Mouse (Mus musculus) liver, embryonic 16.5 days (tissue): ENCODE measurements around the gene Klhl22. TPM values are rescaled to one million over a fixed set of nuclear protein-coding genes. Genes with fewer than 3 reads are reported as not detected.

Source experiments
- ATAC-seq: fragments of 200-750 bp; cut with Nextera tagmentation; 2 replicates; pipeline ENCODE4 v1.8.0; 2017; ENCODE audit warnings: low read depth, mild to moderate bottlenecking, moderate number of reproducible peaks, moderate library complexity
- H3K27ac ChIP-seq: fragments of 300-500 bp; sonication (generic); 2 replicates; pipeline ENCODE4 v1.5.1; 2014; ENCODE audit warnings: mild to moderate bottlenecking, low read length
- H3K27me3 ChIP-seq: fragments of 300-500 bp; sonication (generic); 2 replicates; pipeline ENCODE4 v1.6.1; 2014; ENCODE audit warnings: low read depth, low read length, mixed read lengths; ENCODE audit not compliant: control insufficient read depth, insufficient read depth
- H3K36me3 ChIP-seq: fragments of 300-500 bp; sonication (generic); 2 replicates; pipeline ENCODE4 v1.6.1; 2014; ENCODE audit warnings: mild to moderate bottlenecking; ENCODE audit not compliant: control insufficient read depth, insufficient read depth
- H3K4me1 ChIP-seq: fragments of 300-500 bp; sonication (generic); 2 replicates; pipeline ENCODE4 v1.6.1; 2014; ENCODE audit warnings: low read depth, low read length, mixed read lengths; ENCODE audit not compliant: control insufficient read depth
- H3K4me2 ChIP-seq: fragments of 300-500 bp; sonication (generic); 2 replicates; pipeline ENCODE4 v1.6.1; 2014; ENCODE audit warnings: low read depth, low read length, mixed read lengths
- H3K4me3 ChIP-seq: fragments of 300-500 bp; sonication (generic); 2 replicates; pipeline ENCODE4 v1.5.1; 2014; ENCODE audit warnings: low read depth, mild to moderate bottlenecking, low read length
- H3K9ac ChIP-seq: fragments of 300-500 bp; sonication (generic); 2 replicates; pipeline ENCODE4 v1.6.1; 2014; ENCODE audit warnings: low read depth, low read length
- H3K9me3 ChIP-seq: fragments of 300-500 bp; sonication (generic); replicated peaks from 2 replicates; pipeline ENCODE4 v1.6.1; 2016; ENCODE audit warnings: low read length; ENCODE audit not compliant: control insufficient read depth
- WGBS: fragments of 180-500 bp; shearing (Covaris S2); extraction: QIAGEN DNeasy Blood & Tissue Kit; methylation state at CpG from one replicate; pipeline ENCODE4 v1.1.7; 2014; ENCODE audit not compliant: insufficient replicate concordance; 5-methylcytosine and 5-hydroxymethylcytosine counted together
- polyA plus RNA-seq: library from polyadenylated mRNA; unstranded; fragments of >200 nt; fragmentation: Nextera tagmentation; extraction: Ambion mirVana; gene quantifications from 2 replicates; pipeline ENCODE4 v1.2.1, GENCODE M21; 2015

Klhl22 gene
- polyA plus RNA-seq, 1 experiment from 2014 or later, result 12.8 TPM

- H3K9ac ChIP-seq, result no peak overlapping the region
- H3K9me3 ChIP-seq, result no peaks in the 10 kb centered on the region
- H3K4me2 ChIP-seq, result no peak overlapping the region
- no peak overlapping the region for H3K4me3 ChIP-seq
- H3K36me3 ChIP-seq, result no peaks in the 10 kb centered on the region
- 57% methylated on average over 10 of the region's 10 CpGs for WGBS
- no peak overlapping the region for H3K27ac ChIP-seq
- no peaks in the 10 kb centered on the region; the same call in 1 of the 2 replicates for H3K4me1 ChIP-seq
- ATAC-seq, result no peak
- peaks cover 59% of the 10 kb centered on the region for H3K27me3 ChIP-seq
Measured at GRCm38 (mm10) chr16:17830385-17831178, 71.2 kb downstream of the Klhl22 start.

- H3K4me1 ChIP-seq, result no peaks in the 10 kb centered on the region; the same call in 1 of the 2 replicates
- no peak overlapping the region for H3K27ac ChIP-seq
- no peak overlapping the region for H3K4me3 ChIP-seq
- ATAC-seq, result no peak
- no peak overlapping the region for H3K4me2 ChIP-seq
- H3K9ac ChIP-seq, result no peak overlapping the region
- no peaks in the 10 kb centered on the region for H3K9me3 ChIP-seq
- WGBS, result 14% methylated on average over 11 of the region's 11 CpGs
- peaks cover 70% of the 10 kb centered on the region for H3K27me3 ChIP-seq
- H3K36me3 ChIP-seq, result no peaks in the 10 kb centered on the region
Measured at GRCm38 (mm10) chr16:17831781-17832180, 72.4 kb downstream of the Klhl22 start.

- WGBS, result 23% methylated on average over 7 of the region's 7 CpGs
- H3K9ac ChIP-seq, result no peak within 1 kb of the TSS
Measured at GRCm38 (mm10) chr16:17832821-17833220, 73.4 kb downstream of the Klhl22 start, which contains the start of gene B830017H08Rik. B830017H08Rik (plus strand) TSS chr16:17833121.

GRCm38 (mm10) chr16:17833321-17833680, 73.9 kb downstream of the Klhl22 start:
- no peak for ATAC-seq
- peak overlapping the region; percentile 66 for H3K4me2 ChIP-seq

More at GRCm38 (mm10) chr16:17832821-17833220, 73.4 kb downstream of the Klhl22 start, which contains the start of gene B830017H08Rik:
- Histone ChIP-seq H3K4me3 (peak within 1 kb of the TSS; percentile 47), H3K4me1 (no peaks in the 10 kb centered on the region; the same call in 1 of the 2 replicates), H3K36me3 (no peaks in the 10 kb centered on the region), H3K9me3 (no peaks in the 10 kb centered on the region), H3K27ac (no peak within 1 kb of the TSS), H3K27me3 (peaks cover 80% of the 10 kb centered on the region), H3K4me2 (peak within 1 kb of the TSS; percentile 66)
- no peak for ATAC-seq

GRCm38 (mm10) chr16:17833681-17834399, 74.4 kb downstream of the Klhl22 start:
- Histone ChIP-seq H3K27ac (no peak overlapping the region), H3K4me3 (peak overlapping the region; percentile 47), H3K36me3 (no peaks in the 10 kb centered on the region), H3K4me2 (peak overlapping the region; percentile 66), H3K9ac (no peak overlapping the region), H3K9me3 (no peaks in the 10 kb centered on the region), H3K4me1 (no peaks in the 10 kb centered on the region; the same call in 1 of the 2 replicates), H3K27me3 (peaks cover 80% of the 10 kb centered on the region)
- no peak for ATAC-seq
- under 1% methylated on average over 60 of the region's 103 CpGs for WGBS

More at GRCm38 (mm10) chr16:17833321-17833680, 73.9 kb downstream of the Klhl22 start:
- H3K36me3 ChIP-seq, result no peaks in the 10 kb centered on the region
- no peak overlapping the region for H3K27ac ChIP-seq
- no peaks in the 10 kb centered on the region; the same call in 1 of the 2 replicates for H3K4me1 ChIP-seq
- WGBS, result 3% methylated on average over 31 of the region's 37 CpGs
- no peaks in the 10 kb centered on the region for H3K9me3 ChIP-seq
- H3K27me3 ChIP-seq, result peaks cover 80% of the 10 kb centered on the region
- H3K4me3 ChIP-seq, result peak overlapping the region; percentile 47
- no peak overlapping the region for H3K9ac ChIP-seq

- Histone ChIP-seq H3K9me3 (no peaks in the 10 kb centered on the region), H3K9ac (no peak overlapping the region), H3K27me3 (peaks cover 78% of the 10 kb centered on the region), H3K4me2 (no peak overlapping the region), H3K4me1 (no peaks in the 10 kb centered on the region; the same call in 1 of the 2 replicates), H3K36me3 (no peaks in the 10 kb centered on the region), H3K4me3 (no peak overlapping the region), H3K27ac (no peak overlapping the region)
- no peak for ATAC-seq
- 28% methylated on average over 7 of the region's 7 CpGs for WGBS
Measured at GRCm38 (mm10) chr16:17834543-17834942, 75.1 kb downstream of the Klhl22 start.

GRCm38 (mm10) chr16:17835481-17835880, 76.1 kb downstream of the Klhl22 start:
- no peak overlapping the region for H3K4me2 ChIP-seq
- H3K4me3 ChIP-seq, result no peak overlapping the region
- ATAC-seq, result no peak
- no peak overlapping the region for H3K9ac ChIP-seq
- no peak overlapping the region for H3K27ac ChIP-seq
- no peaks in the 10 kb centered on the region for H3K9me3 ChIP-seq
- H3K27me3 ChIP-seq, result peaks cover 72% of the 10 kb centered on the region
- H3K36me3 ChIP-seq, result no peaks in the 10 kb centered on the region
- 47% methylated on average over 13 of the region's 13 CpGs for WGBS
- H3K4me1 ChIP-seq, result no peaks in the 10 kb centered on the region; the same call in 1 of the 2 replicates

GRCm38 (mm10) chr16:17838051-17838450, 78.6 kb downstream of the Klhl22 start, which contains the start of gene Car15:
Car15 (minus strand) TSS chr16:17838364.
- peaks cover 11% of the 10 kb centered on the region for H3K36me3 ChIP-seq
- ATAC-seq, result no peak
- no peaks in the 10 kb centered on the region for H3K9me3 ChIP-seq
- no peak within 1 kb of the TSS for H3K27ac ChIP-seq
- H3K4me3 ChIP-seq, result no peak within 1 kb of the TSS
- no peaks in the 10 kb centered on the region; the same call in 1 of the 2 replicates for H3K4me1 ChIP-seq
- H3K9ac ChIP-seq, result no peak within 1 kb of the TSS
- H3K27me3 ChIP-seq, result peaks cover 46% of the 10 kb centered on the region
- WGBS, result 62% methylated on average over 6 of the region's 6 CpGs
- no peak within 1 kb of the TSS for H3K4me2 ChIP-seq
